Mouse (Mus musculus): ENCODE measurements around the gene Ssx2ip.

- no peak for TF ChIP-seq POLR2A (IDR thresholded peaks at IDR 0.05; ENCODE audit: insufficient read depth, low read depth, low read length)
- no peak for TF ChIP-seq CTCF (IDR thresholded peaks at IDR 0.05; ENCODE audit: insufficient read depth, low read depth, low read length)
These were observed 69.3 kb downstream of the Ssx2ip start for GRCm38 (mm10) chr3:146473741-146474140.
